Mouse (Mus musculus): ENCODE results near the gene Agtpbp1. TPM values are rescaled to one million over a fixed set of nuclear protein-coding genes. Genes with fewer than 3 reads are reported as not detected.

Gene Agtpbp1
- not detected in 2 replicates for polyA plus RNA-seq (2012; ENCODE audit: insufficient read depth, insufficient read length, low replicate concordance, missing spikeins)

DNA sequence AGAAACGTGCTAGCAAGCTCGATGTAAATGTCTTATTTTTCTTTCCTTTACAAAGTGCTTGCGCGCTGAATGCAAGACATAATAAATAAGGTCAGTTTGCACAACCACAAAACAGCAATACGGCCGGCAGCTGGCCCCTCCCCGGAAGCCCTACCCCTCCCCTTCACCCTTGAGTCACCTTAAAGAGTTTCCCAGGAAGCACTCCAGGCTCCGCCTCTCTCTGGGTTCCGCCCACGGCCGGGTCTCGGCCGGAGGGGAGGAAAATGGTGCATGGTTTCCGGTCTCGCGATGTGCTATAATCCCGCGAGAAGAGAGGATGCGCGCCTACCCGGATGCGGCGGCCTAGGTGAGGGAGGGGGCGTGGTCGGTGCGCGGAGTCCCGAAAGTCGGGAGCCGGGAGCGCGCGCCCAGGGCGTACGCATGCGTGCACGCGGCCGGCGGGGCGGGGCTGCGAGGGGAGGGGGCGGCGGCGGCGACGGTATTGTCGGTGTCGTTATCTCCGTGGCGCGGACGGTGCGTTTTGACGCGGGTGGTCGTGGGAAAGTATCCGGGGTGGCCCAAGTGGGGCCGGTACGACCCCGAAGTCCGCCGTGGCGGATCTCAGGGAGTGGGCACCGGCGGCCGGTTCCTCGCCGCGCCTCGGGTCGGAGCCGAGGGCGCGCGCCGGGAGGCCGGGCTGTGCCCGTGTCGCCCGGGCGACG, at the start of gene Agtpbp1, which contains the start of gene Naa35:
Gene Agtpbp1 (minus strand): TSS at position 281 of the 701 bp plus-strand sequence.
Gene Naa35 (plus strand): TSS at position 313 of the 701 bp plus-strand sequence.
- 1% methylated on average over 82 of the region's 83 CpGs for WGBS
- Histone ChIP-seq H3K4me3 (ENCODE audit: insufficient read depth, low read depth, low read length) (peak within 1 kb of the TSS; percentile 97), H3K4me1 (ENCODE audit: control insufficient read depth, insufficient read depth, low read length) (peaks cover 11% of the 10 kb centered on the region), H3K27ac (ENCODE audit: insufficient read depth, low read depth, low read length) (peak within 1 kb of the TSS; percentile 7; the same call in 1 of the 2 replicates)
- TF ChIP-seq POLR2A (IDR thresholded peaks at IDR 0.05; ENCODE audit: insufficient read depth, low read depth, low read length), result peak; percentile 69
- TF ChIP-seq CTCF (IDR thresholded peaks at IDR 0.05; ENCODE audit: insufficient read depth, low read depth, low read length), result no peak

- H3K4me3 ChIP-seq (ENCODE audit: insufficient read depth, low read depth, low read length), result no peak overlapping the region
- 82% methylated on average over 5 of the region's 5 CpGs for WGBS
These were observed 49.6 kb upstream of the Agtpbp1 start for GRCm38 (mm10) chr13:59634637-59635036.

GRCm38 (mm10) chr13:59626739-59627138, 41.7 kb upstream of the Agtpbp1 start:
- H3K4me3 ChIP-seq (ENCODE audit: insufficient read depth, low read depth, low read length), result no peak overlapping the region
- TF ChIP-seq POLR2A (IDR thresholded peaks at IDR 0.05; ENCODE audit: insufficient read depth, low read depth, low read length), result no peak
- no peak for TF ChIP-seq CTCF (IDR thresholded peaks at IDR 0.05; ENCODE audit: insufficient read depth, low read depth, low read length)
- no peaks in the 10 kb centered on the region for H3K4me1 ChIP-seq (ENCODE audit: control insufficient read depth, insufficient read depth, low read length)
- H3K27ac ChIP-seq (ENCODE audit: insufficient read depth, low read depth, low read length), result no peak overlapping the region
- WGBS, result 93% methylated on average over 7 of the region's 7 CpGs

More at GRCm38 (mm10) chr13:59634637-59635036, 49.6 kb upstream of the Agtpbp1 start:
- no peak overlapping the region for H3K27ac ChIP-seq (ENCODE audit: insufficient read depth, low read depth, low read length)
- no peaks in the 10 kb centered on the region for H3K4me1 ChIP-seq (ENCODE audit: control insufficient read depth, insufficient read depth, low read length)
- TF ChIP-seq POLR2A (IDR thresholded peaks at IDR 0.05; ENCODE audit: insufficient read depth, low read depth, low read length) (no peak), CTCF (IDR thresholded peaks at IDR 0.05; ENCODE audit: insufficient read depth, low read depth, low read length) (no peak)

DNA sequence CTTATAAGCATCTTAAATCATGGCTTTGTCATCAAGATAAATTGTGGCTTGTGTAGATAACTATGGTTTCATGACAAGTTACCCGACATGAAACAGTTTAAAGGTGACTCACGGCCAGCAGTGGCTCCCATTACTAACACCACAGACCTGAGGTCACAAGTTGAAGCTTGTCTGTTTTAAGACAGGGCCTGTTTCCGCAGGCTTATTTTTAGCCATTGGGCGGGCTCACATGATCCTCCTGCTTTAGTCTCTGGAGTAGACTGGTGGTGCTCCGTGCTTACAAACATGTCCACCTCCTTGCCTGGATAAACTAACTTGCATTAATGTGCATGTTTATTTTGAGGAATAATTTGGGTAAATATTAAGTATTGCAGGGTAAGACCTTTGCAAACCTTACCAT, 39.9 kb upstream of the Agtpbp1 start:
- Histone ChIP-seq H3K4me1 (ENCODE audit: control insufficient read depth, insufficient read depth, low read length) (no peaks in the 10 kb centered on the region), H3K27ac (ENCODE audit: insufficient read depth, low read depth, low read length) (no peak overlapping the region), H3K4me3 (ENCODE audit: insufficient read depth, low read depth, low read length) (no peak overlapping the region)
- 60% methylated on average over 5 of the region's 5 CpGs for WGBS
- no peak for TF ChIP-seq CTCF (IDR thresholded peaks at IDR 0.05; ENCODE audit: insufficient read depth, low read depth, low read length)
- TF ChIP-seq POLR2A (IDR thresholded peaks at IDR 0.05; ENCODE audit: insufficient read depth, low read depth, low read length), result no peak

DNA sequence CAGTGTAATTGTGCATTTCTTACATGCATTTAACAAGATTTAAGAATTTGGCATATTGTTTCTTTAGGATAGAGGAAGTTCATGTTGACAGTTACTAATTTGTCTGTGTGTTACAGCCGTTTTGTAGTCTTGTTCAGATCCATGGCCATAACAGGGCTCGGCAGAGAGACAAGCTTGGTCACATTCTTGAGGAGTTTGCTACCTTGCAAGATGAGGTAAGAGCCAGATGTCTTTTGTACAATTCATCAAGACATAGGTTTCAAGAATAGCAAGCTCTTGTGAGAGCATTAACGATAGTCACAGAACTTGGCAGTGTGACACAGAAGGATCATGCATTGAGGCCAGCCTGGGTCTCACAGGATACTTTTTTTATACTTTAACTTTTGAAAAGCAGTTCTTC, 39.4 kb upstream of the Agtpbp1 start:
- Histone ChIP-seq H3K4me3 (ENCODE audit: insufficient read depth, low read depth, low read length) (no peak overlapping the region), H3K27ac (ENCODE audit: insufficient read depth, low read depth, low read length) (no peak overlapping the region), H3K4me1 (ENCODE audit: control insufficient read depth, insufficient read depth, low read length) (no peaks in the 10 kb centered on the region)
- WGBS, result 77% methylated on average over 3 of the region's 3 CpGs
- TF ChIP-seq CTCF (IDR thresholded peaks at IDR 0.05; ENCODE audit: insufficient read depth, low read depth, low read length) (no peak), POLR2A (IDR thresholded peaks at IDR 0.05; ENCODE audit: insufficient read depth, low read depth, low read length) (no peak)

DNA sequence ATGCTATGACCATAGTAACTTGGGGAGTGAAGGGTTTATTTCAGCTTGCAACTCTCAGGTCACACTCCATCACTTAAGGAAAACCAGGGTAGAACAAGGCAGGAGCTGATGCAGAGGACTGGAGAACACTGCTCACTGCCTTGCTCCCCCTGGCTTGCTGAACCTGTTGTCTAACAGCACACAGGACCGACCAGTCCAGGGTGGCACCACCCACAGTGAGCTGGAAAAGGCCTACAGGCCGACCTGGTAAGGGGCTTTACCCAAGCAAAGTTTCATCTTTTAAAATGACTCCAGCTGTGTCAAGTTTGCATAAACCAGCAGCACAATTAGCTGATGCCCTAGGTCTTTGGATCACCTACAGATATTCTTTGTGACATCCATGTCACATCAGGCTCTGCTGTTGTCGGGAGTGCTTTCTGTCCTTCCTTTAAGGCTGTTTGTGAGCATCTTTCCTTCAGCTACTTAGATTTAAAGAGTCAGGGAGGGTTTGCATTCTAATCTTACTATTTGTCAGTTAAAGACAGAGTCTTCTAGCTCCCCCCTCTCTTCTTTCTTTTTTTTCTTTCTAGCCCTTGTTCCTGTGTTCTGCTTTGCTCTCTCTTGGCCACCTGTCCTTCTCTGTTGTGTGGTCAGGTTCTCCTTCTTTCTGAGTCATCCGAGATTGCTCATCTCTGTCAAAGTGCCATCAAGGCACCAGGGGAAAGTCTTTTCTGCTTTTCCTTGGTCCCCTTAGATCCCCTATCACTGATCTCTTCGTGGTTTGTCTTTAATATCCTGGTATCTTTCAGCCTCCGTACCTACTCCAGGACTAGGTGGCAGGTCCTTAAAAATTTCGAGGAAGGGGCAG, 36.8 kb upstream of the Agtpbp1 start:
- 91% methylated on average over 7 of the region's 7 CpGs for WGBS

GRCm38 (mm10) chr13:59618463-59618862, 33.4 kb upstream of the Agtpbp1 start:
- WGBS, result 91% methylated on average over 6 of the region's 6 CpGs
- H3K4me1 ChIP-seq (ENCODE audit: control insufficient read depth, insufficient read depth, low read length), result peaks cover 3% of the 10 kb centered on the region
- no peak for TF ChIP-seq CTCF (IDR thresholded peaks at IDR 0.05; ENCODE audit: insufficient read depth, low read depth, low read length)
- no peak for TF ChIP-seq POLR2A (IDR thresholded peaks at IDR 0.05; ENCODE audit: insufficient read depth, low read depth, low read length)
- H3K4me3 ChIP-seq (ENCODE audit: insufficient read depth, low read depth, low read length), result no peak overlapping the region
- no peak overlapping the region for H3K27ac ChIP-seq (ENCODE audit: insufficient read depth, low read depth, low read length)

More for the DNA sequence above, 36.8 kb upstream of the Agtpbp1 start:
- Histone ChIP-seq H3K4me1 (ENCODE audit: control insufficient read depth, insufficient read depth, low read length) (no peaks in the 10 kb centered on the region), H3K4me3 (ENCODE audit: insufficient read depth, low read depth, low read length) (no peak overlapping the region), H3K27ac (ENCODE audit: insufficient read depth, low read depth, low read length) (no peak overlapping the region)
- no peak for TF ChIP-seq CTCF (IDR thresholded peaks at IDR 0.05; ENCODE audit: insufficient read depth, low read depth, low read length)
- TF ChIP-seq POLR2A (IDR thresholded peaks at IDR 0.05; ENCODE audit: insufficient read depth, low read depth, low read length), result no peak

GRCm38 (mm10) chr13:59615554-59615953, 30.5 kb upstream of the Agtpbp1 start:
- Histone ChIP-seq H3K4me1 (ENCODE audit: control insufficient read depth, insufficient read depth, low read length) (peaks cover 3% of the 10 kb centered on the region), H3K27ac (ENCODE audit: insufficient read depth, low read depth, low read length) (no peak overlapping the region), H3K4me3 (ENCODE audit: insufficient read depth, low read depth, low read length) (no peak overlapping the region)
- no peak for TF ChIP-seq POLR2A (IDR thresholded peaks at IDR 0.05; ENCODE audit: insufficient read depth, low read depth, low read length)
- TF ChIP-seq CTCF (IDR thresholded peaks at IDR 0.05; ENCODE audit: insufficient read depth, low read depth, low read length), result no peak
- whole genome bisulfite sequencing, result 50% methylated on average over 4 of the region's 4 CpGs

DNA sequence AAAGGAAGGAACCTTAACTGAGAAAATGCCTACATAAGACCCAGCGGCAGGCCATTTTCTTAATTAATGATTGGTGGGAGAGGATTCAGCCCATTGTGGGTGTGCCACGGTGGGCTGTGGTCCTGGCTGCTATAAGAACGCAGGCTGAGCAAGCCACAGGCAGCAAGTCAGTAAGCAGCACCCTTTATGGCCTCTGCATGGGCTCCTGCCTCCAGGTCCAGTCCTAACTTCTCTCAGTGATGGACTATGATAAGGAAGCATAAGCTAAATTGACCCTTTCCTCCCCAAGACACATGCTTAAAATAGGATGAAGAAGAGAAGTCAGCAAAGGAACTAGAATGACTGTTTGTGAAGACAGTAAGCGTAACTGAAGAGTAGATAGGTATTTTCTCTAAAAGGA, 30.1 kb upstream of the Agtpbp1 start:
- 80% methylated on average over 4 of the region's 4 CpGs for WGBS
- H3K27ac ChIP-seq (ENCODE audit: insufficient read depth, low read depth, low read length), result no peak overlapping the region
- peaks cover 3% of the 10 kb centered on the region for H3K4me1 ChIP-seq (ENCODE audit: control insufficient read depth, insufficient read depth, low read length)
- TF ChIP-seq CTCF (IDR thresholded peaks at IDR 0.05; ENCODE audit: insufficient read depth, low read depth, low read length), result no peak
- H3K4me3 ChIP-seq (ENCODE audit: insufficient read depth, low read depth, low read length), result no peak overlapping the region
